Mouse (Mus musculus): ENCODE data around the gene Sufu. TPM values are rescaled to one million over a fixed set of nuclear protein-coding genes. Genes with fewer than 3 reads are reported as not detected.

Sufu gene
- polyA plus RNA-seq, 1 experiment from 2014 or later = 47.5 TPM

GRCm38 (mm10) chr19:46447110-46447509 is 50.4 kb downstream of the Sufu start:
- Histone ChIP-seq H3K27ac (no peak overlapping the region), H3K9me3 (no peaks in the 10 kb centered on the region), H3K27me3 (ENCODE audit: poor library complexity, severe bottlenecking) (no peaks in the 10 kb centered on the region), H3K4me3 (no peak overlapping the region), H3K4me1 (peaks cover 76% of the 10 kb centered on the region), H3K36me3 (replicated peaks) (peaks cover 25% of the 10 kb centered on the region)
- WGBS = 52% methylated on average over 7 of the region's 7 CpGs
- DNase-seq (ENCODE audit: extremely low spot score, low spot score) = no peak

GRCm38 (mm10) chr19:46447911-46448310 is 51.2 kb downstream of the Sufu start:
- peaks cover 77% of the 10 kb centered on the region for H3K4me1 ChIP-seq
- DNase-seq (ENCODE audit: extremely low spot score, low spot score) = no peak
- peaks cover 29% of the 10 kb centered on the region for H3K36me3 ChIP-seq (replicated peaks)
- H3K4me3 ChIP-seq = no peak overlapping the region
- no peak overlapping the region for H3K27ac ChIP-seq
- WGBS = 71% methylated on average over 6 of the region's 6 CpGs
- no peaks in the 10 kb centered on the region for H3K9me3 ChIP-seq
- H3K27me3 ChIP-seq (ENCODE audit: poor library complexity, severe bottlenecking) = no peaks in the 10 kb centered on the region

- no peak for DNase-seq (ENCODE audit: extremely low spot score, low spot score)
- WGBS = 90% methylated on average over 7 of the region's 7 CpGs
- peak overlapping the region; percentile 35; the same call in 1 of the 2 replicates for H3K27ac ChIP-seq
Observed at GRCm38 (mm10) chr19:46449261-46450005, 52.7 kb downstream of the Sufu start.

DNA sequence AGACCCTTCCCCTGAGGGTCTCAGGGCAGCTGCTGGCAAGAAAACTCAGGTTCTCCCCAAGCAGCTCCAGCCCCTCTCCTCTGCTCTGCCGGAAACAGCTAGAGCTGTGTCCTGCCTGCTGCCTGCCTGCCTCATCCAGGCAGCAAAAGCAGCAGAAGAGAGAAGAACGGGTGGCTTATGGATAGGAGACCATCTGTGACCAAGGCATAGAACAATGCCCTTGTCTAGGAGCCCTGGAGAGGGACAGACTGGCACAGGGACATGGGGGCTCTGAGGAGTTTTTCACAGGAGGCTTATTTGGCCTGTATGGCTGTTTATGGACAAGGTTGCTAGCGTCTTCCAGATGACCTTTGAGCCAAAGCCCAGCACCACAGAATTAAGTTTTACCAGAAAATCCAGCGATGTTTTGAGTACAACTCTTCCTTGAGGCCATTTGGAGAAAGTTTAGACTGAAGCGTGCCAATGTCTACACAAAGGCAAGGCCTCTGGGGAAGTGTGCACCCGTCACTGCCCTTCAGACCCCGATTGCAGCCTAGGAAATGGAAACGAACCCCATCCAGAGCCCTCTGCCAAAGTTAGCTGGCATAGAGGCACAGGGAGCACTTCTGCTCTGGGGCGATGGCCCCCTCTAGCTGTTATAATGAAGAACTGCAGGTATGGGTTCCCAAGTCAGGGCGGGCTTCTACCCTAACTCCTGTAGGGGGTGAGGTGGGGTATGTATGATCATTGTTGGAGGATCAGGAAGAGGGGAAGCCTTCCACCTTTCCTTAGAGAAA is 55.5 kb downstream of the Sufu start:
- no peaks in the 10 kb centered on the region for H3K9me3 ChIP-seq
- no peaks in the 10 kb centered on the region for H3K27me3 ChIP-seq (ENCODE audit: poor library complexity, severe bottlenecking)
- H3K27ac ChIP-seq = peak overlapping the region; percentile 32; the same call in 1 of the 2 replicates
- H3K4me3 ChIP-seq = no peak overlapping the region
- peak; percentile 35 for DNase-seq (ENCODE audit: extremely low spot score, low spot score)
- peaks cover 73% of the 10 kb centered on the region for H3K36me3 ChIP-seq (replicated peaks)
- H3K4me1 ChIP-seq = peaks cover 77% of the 10 kb centered on the region
- WGBS = 46% methylated on average over 10 of the region's 10 CpGs

More at GRCm38 (mm10) chr19:46449261-46450005, 52.7 kb downstream of the Sufu start:
- Histone ChIP-seq H3K36me3 (replicated peaks) (peaks cover 45% of the 10 kb centered on the region), H3K4me3 (no peak overlapping the region), H3K27me3 (ENCODE audit: poor library complexity, severe bottlenecking) (no peaks in the 10 kb centered on the region), H3K9me3 (no peaks in the 10 kb centered on the region), H3K4me1 (peaks cover 73% of the 10 kb centered on the region)

DNA sequence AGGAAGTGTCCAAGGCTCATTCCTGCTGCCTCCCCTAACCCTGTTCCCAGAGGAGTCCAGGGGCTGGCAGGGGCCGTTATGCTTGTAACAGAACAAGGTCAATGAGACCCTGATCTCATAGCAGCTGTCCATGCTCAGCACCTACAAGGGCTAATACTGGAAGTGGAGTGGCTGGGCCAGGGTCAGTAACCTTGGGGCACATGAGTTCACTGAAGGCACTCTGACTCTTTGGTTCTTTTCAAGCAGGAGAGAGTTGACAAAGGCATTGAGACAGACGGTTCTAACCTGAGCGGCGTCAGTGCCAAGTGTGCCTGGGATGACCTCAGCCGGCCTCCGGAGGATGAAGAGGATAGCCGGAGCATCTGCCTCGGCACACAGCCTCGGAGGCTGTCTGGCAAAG is 56.2 kb downstream of the Sufu start:
- 90% methylated on average over 9 of the region's 9 CpGs for WGBS
- no peak for DNase-seq (ENCODE audit: extremely low spot score, low spot score)
- Histone ChIP-seq H3K27me3 (ENCODE audit: poor library complexity, severe bottlenecking) (no peaks in the 10 kb centered on the region), H3K9me3 (no peaks in the 10 kb centered on the region), H3K4me3 (no peak overlapping the region), H3K4me1 (peaks cover 70% of the 10 kb centered on the region), H3K36me3 (replicated peaks) (peaks cover 79% of the 10 kb centered on the region), H3K27ac (peak overlapping the region; percentile 32; the same call in 1 of the 2 replicates)

DNA sequence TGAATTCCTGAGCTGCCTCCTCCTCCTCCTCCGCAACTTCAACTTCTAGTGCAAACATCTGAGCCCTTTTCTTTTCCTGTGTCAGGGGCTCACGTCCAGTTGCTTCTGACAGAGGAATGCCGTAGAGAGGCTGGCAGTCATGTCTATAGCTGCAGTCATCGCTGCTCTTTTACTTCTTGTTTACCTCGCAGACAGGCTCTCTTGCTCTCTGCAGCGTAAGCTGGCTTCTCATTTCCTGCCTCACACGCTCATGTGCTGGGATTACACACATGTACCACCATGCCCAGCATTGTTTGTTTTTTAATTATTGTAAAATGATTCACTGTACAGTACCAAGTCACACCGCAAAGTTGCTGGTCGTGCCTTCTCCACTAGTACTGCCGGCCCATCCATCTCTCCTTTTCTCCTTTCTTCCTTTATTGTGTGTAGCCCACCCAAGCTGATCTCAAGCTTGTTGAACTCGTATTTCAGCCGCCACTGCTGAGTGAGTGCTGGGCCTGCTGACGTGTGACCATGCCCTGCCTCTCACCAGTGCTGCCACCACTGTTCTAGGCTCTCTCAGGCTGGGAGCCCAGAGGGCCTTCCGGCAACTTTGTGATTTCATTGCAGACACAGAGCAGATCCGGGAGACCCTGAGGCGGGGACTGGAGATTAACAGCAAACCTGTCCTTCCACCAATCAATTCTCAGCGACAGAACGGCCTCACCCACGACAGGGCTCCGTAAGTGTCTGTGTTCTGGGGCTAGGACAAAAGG is 57.6 kb downstream of the Sufu start:
- WGBS = 82% methylated on average over 20 of the region's 20 CpGs
- Histone ChIP-seq H3K4me1 (peaks cover 59% of the 10 kb centered on the region), H3K36me3 (replicated peaks) (peaks cover 92% of the 10 kb centered on the region), H3K27ac (peak overlapping the region; percentile 72), H3K9me3 (no peaks in the 10 kb centered on the region), H3K4me3 (no peak overlapping the region), H3K27me3 (ENCODE audit: poor library complexity, severe bottlenecking) (no peaks in the 10 kb centered on the region)
- no peak for DNase-seq (ENCODE audit: extremely low spot score, low spot score)

- Histone ChIP-seq H3K4me3 (no peak overlapping the region; the same call in 1 of the 2 replicates), H3K27me3 (ENCODE audit: poor library complexity, severe bottlenecking) (no peaks in the 10 kb centered on the region), H3K4me1 (peaks cover 51% of the 10 kb centered on the region), H3K9me3 (no peaks in the 10 kb centered on the region), H3K27ac (peak overlapping the region; percentile 72), H3K36me3 (replicated peaks) (peaks cover 95% of the 10 kb centered on the region)
- no peak for DNase-seq (ENCODE audit: extremely low spot score, low spot score)
- 84% methylated on average over 1 of the region's 1 CpGs for WGBS
Observed at GRCm38 (mm10) chr19:46455032-46455431, 58.3 kb downstream of the Sufu start.

- peaks cover 95% of the 10 kb centered on the region for H3K36me3 ChIP-seq (replicated peaks)
- 95% methylated on average over 8 of the region's 8 CpGs for WGBS
- no peaks in the 10 kb centered on the region for H3K27me3 ChIP-seq (ENCODE audit: poor library complexity, severe bottlenecking)
Observed at GRCm38 (mm10) chr19:46455556-46455955, 58.9 kb downstream of the Sufu start.

GRCm38 (mm10) chr19:46456018-46456735 is 59.5 kb downstream of the Sufu start:
- H3K27ac ChIP-seq = peak overlapping the region; percentile 72
- no peak for DNase-seq (ENCODE audit: extremely low spot score, low spot score)
- peaks cover 95% of the 10 kb centered on the region for H3K36me3 ChIP-seq (replicated peaks)
- no peaks in the 10 kb centered on the region for H3K27me3 ChIP-seq (ENCODE audit: poor library complexity, severe bottlenecking)
- H3K4me3 ChIP-seq = no peak overlapping the region
- H3K4me1 ChIP-seq = peaks cover 49% of the 10 kb centered on the region
- no peaks in the 10 kb centered on the region for H3K9me3 ChIP-seq
- 92% methylated on average over 5 of the region's 5 CpGs for WGBS

More at GRCm38 (mm10) chr19:46455556-46455955, 58.9 kb downstream of the Sufu start:
- no peaks in the 10 kb centered on the region for H3K9me3 ChIP-seq
- no peak for DNase-seq (ENCODE audit: extremely low spot score, low spot score)
- H3K4me3 ChIP-seq = no peak overlapping the region
- peak overlapping the region; percentile 72 for H3K27ac ChIP-seq
- peaks cover 50% of the 10 kb centered on the region for H3K4me1 ChIP-seq

DNA sequence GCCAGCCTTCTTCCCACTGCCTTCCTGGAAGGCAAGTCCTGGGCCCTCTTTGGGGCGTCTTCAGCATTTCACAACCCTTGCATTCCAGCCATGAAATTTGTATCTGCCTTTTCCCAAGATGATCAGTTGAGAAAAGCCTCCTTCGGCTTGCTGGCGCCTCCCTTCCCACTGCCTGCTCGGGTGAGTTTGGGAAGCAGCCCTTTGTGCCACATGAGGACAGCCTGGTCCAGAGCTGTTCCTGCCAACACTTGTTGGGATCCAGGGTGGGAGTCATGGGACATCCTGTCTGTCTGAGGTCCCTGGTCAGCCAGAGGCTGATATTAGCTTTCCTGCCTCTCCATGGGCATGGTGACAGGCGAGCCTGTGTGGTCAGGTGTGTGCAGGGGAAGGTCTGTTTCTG is 61.1 kb downstream of the Sufu start:
- H3K27me3 ChIP-seq (ENCODE audit: poor library complexity, severe bottlenecking) = no peaks in the 10 kb centered on the region
- no peaks in the 10 kb centered on the region for H3K9me3 ChIP-seq
- peak overlapping the region; percentile 44; the same call in 1 of the 2 replicates for H3K27ac ChIP-seq
- no peak overlapping the region for H3K4me3 ChIP-seq
- DNase-seq (ENCODE audit: extremely low spot score, low spot score) = no peak
- WGBS = 85% methylated on average over 5 of the region's 5 CpGs
- peaks cover 34% of the 10 kb centered on the region for H3K4me1 ChIP-seq
- H3K36me3 ChIP-seq (replicated peaks) = peaks cover 98% of the 10 kb centered on the region

GRCm38 (mm10) chr19:46459256-46459655 is 62.6 kb downstream of the Sufu start:
- no peaks in the 10 kb centered on the region for H3K27me3 ChIP-seq (ENCODE audit: poor library complexity, severe bottlenecking)
- H3K4me1 ChIP-seq = peaks cover 23% of the 10 kb centered on the region
- H3K36me3 ChIP-seq (replicated peaks) = peaks cover 92% of the 10 kb centered on the region
- WGBS = 91% methylated on average over 10 of the region's 10 CpGs
- no peaks in the 10 kb centered on the region for H3K9me3 ChIP-seq
- DNase-seq (ENCODE audit: extremely low spot score, low spot score) = no peak
- H3K4me3 ChIP-seq = no peak overlapping the region
- H3K27ac ChIP-seq = 0 out of 2 replicates have a peak overlapping the region, but pooled peaks have one; percentile 40

- H3K4me3 ChIP-seq = no peak overlapping the region
- no peaks in the 10 kb centered on the region for H3K27me3 ChIP-seq (ENCODE audit: poor library complexity, severe bottlenecking)
- H3K4me1 ChIP-seq = peaks cover 17% of the 10 kb centered on the region
- 93% methylated on average over 2 of the region's 2 CpGs for WGBS
- peaks cover 86% of the 10 kb centered on the region for H3K36me3 ChIP-seq (replicated peaks)
- no peak for DNase-seq (ENCODE audit: extremely low spot score, low spot score)
- no peak overlapping the region for H3K27ac ChIP-seq
- no peaks in the 10 kb centered on the region for H3K9me3 ChIP-seq
Observed at GRCm38 (mm10) chr19:46459889-46460288, 63.2 kb downstream of the Sufu start.

Measured in forebrain, embryonic 10.5 days (tissue).